Mouse (Mus musculus): Measurements from ENCODE around the gene Nbeal1. TPM values are rescaled to one million over a fixed set of nuclear protein-coding genes. Genes with fewer than 3 reads are reported as not detected.

The Nbeal1 gene
- 22.6 TPM for total RNA-seq (2023)

DNA sequence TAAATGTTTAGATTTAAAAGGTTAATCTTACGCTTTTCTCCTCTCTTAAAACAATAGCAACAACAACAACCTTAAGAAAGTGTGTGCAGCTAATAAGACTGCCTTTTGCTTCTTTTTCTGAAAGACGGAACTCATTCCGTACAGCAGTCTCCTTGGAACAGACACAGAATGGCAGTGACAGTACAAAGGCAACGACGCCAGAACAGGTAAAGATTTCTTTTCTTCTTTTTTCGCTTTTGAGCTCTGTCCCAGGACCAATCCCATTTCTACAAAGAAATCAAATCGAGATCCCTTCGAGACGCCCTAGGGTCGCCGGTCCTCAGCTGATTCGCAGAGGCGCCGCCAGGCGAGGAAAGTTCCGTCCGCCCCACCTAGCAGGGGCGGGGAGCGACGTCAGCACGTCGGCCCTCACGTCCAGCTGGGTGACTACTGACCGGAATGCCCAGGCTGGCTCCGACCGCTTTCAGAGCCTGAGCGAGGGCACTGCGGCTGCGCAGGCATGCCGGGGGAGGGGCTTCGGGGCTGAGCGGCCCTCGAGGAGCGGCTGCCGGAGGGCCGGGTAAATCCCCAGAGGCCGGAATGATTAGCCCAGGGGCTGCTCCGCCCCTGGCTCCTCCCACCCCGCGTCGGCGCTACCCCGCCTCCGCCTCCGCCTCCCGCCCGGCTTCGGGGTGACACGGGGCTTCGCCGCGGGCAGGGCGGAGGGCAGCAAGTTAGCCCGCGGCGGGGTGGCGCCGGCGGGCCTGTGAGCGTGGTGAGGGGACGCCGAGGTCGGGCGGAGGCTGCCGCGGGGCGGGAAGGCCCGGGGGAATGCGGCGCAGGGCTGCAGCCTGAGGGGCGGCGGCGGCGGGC is at the start of gene Nbeal1:
TSS of gene Nbeal1 (plus strand) at position 668 of the 852 bp plus-strand sequence.

GRCm38 (mm10) chr1:60342808-60343629 is 162.6 kb downstream of the Nbeal1 start, which contains the start of gene Cyp20a1:
Gene Cyp20a1, plus strand, starts transcription at chr1:60343323.

Other genes starting within 250 kb of the Nbeal1 start
- 10.1 TPM for gene Ica1l, start 137.4 kb upstream of the Nbeal1 start, total RNA-seq (2023)
- gene Carf, start 82.4 kb upstream of the Nbeal1 start, total RNA-seq (2023) = 23.1 TPM
- gene Wdr12, start 82.0 kb upstream of the Nbeal1 start, total RNA-seq (2023) = 41.5 TPM
- 5.5 TPM for gene Cyp20a1, start 162.7 kb downstream of the Nbeal1 start, total RNA-seq (2023)
- 8.4 TPM for gene Abi2, start 229.0 kb downstream of the Nbeal1 start, total RNA-seq (2023)

Measured in CD8-positive naive resting alpha-beta T cell, adult 57 days (primary cell).